Mouse (Mus musculus) C2C12 (cell line): Measurements from ENCODE around the gene Hoga1. TPM values are rescaled to one million over a fixed set of nuclear protein-coding genes. Genes with fewer than 3 reads are reported as not detected.

Source experiments
- H3K27me3 ChIP-seq: one replicate; pipeline ENCODE4 v1.6.1; 2011; ENCODE audit not compliant: control insufficient read depth, insufficient read depth, insufficient read length
- H3K36me3 ChIP-seq: one replicate; pipeline ENCODE4 v1.6.1; 2011; ENCODE audit not compliant: control insufficient read depth, insufficient read depth
- H3K4me3 ChIP-seq: one replicate; pipeline ENCODE4 v1.5.1; 2011; ENCODE audit warnings: mild to moderate bottlenecking, control low read depth; ENCODE audit not compliant: poor library complexity, insufficient read depth, severe bottlenecking
- H3K79me2 ChIP-seq: one replicate; pipeline ENCODE4 v1.6.1; 2011; ENCODE audit not compliant: control insufficient read depth, insufficient read depth
- H3K79me3 ChIP-seq: one replicate; pipeline ENCODE4 v1.6.1; 2011; ENCODE audit warnings: low read depth, control low read depth
- H3ac ChIP-seq: one replicate; pipeline ENCODE3; 2011; ENCODE audit warnings: low read depth; ENCODE audit not compliant: control insufficient read depth, insufficient read length
- CEBPB ChIP-seq: IDR thresholded peaks from one replicate; pipeline ENCODE4 v1.6.1; 2011; ENCODE audit warnings: low read depth, mild to moderate bottlenecking, control low read depth, moderate library complexity
- CTCF ChIP-seq: IDR thresholded peaks from one replicate; pipeline ENCODE4 v1.5.1; 2011; ENCODE audit not compliant: control insufficient read depth, insufficient read depth, insufficient read length
- FOSL1 ChIP-seq: IDR thresholded peaks from one replicate; pipeline ENCODE4 v1.8.0; 2011; ENCODE audit warnings: mild to moderate bottlenecking, low read length; ENCODE audit not compliant: poor library complexity, insufficient read depth, severe bottlenecking
- MAX ChIP-seq: IDR thresholded peaks from one replicate; pipeline ENCODE4 v1.6.1; 2011; ENCODE audit warnings: mild to moderate bottlenecking, control low read depth
- MYOD1 ChIP-seq: IDR thresholded peaks from one replicate; pipeline ENCODE4 v1.6.1; 2011; ENCODE audit warnings: low read depth; ENCODE audit not compliant: control insufficient read depth, insufficient read length
- MYOG ChIP-seq: IDR thresholded peaks from one replicate; pipeline ENCODE4 v1.6.1; 2011; ENCODE audit not compliant: control insufficient read depth, insufficient read length; ENCODE audit errors: extremely low read depth
- USF1 ChIP-seq: IDR thresholded peaks from one replicate; pipeline ENCODE4 v1.6.1; 2011; ENCODE audit warnings: low read depth, mild to moderate bottlenecking, control low read depth, moderate library complexity
- polyA plus RNA-seq: library from polyadenylated mRNA; unstranded; fragments of >200 nt; fragmentation: generic; extraction: Trizol; gene quantifications from one replicate; pipeline ENCODE4 v1.2.1, GENCODE M21; 2012; ENCODE audit warnings: missing spikeins

Hoga1 gene
- polyA plus RNA-seq, 1 experiment = 0.30 TPM

- Histone ChIP-seq H3K27me3 (no peaks in the 10 kb centered on the region), H3K4me3 (no peak within 1 kb of the TSS), H3K79me2 (no peaks in the 10 kb centered on the region), H3K36me3 (no peaks in the 10 kb centered on the region), H3ac (no peak within 1 kb of the TSS), H3K79me3 (no peaks in the 10 kb centered on the region)
- TF ChIP-seq MYOG (no peak), MYOD1 (no peak), CTCF (no peak)
Observed at GRCm38 (mm10) chr19:42051948-42052347, 6.5 kb downstream of the Hoga1 start, which contains the start of gene 4933411K16Rik. Gene 4933411K16Rik, plus strand, starts transcription at chr19:42052248.

- no peaks in the 10 kb centered on the region for H3K79me3 ChIP-seq
- H3K27me3 ChIP-seq = peaks cover 4% of the 10 kb centered on the region
- no peak for TF ChIP-seq MYOD1
- no peak for TF ChIP-seq CEBPB
- TF ChIP-seq CTCF = no peak
- no peaks in the 10 kb centered on the region for H3K79me2 ChIP-seq
- H3K36me3 ChIP-seq = no peaks in the 10 kb centered on the region
- no peak overlapping the region for H3ac ChIP-seq
- H3K4me3 ChIP-seq = no peak overlapping the region
Observed at GRCm38 (mm10) chr19:42054255-42054654, 8.8 kb downstream of the Hoga1 start.

- TF ChIP-seq USF1 (no peak), MYOG (no peak), FOSL1 (no peak), CEBPB (no peak), CTCF (no peak), MAX (no peak), MYOD1 (no peak)
- H3K79me3 ChIP-seq = no peaks in the 10 kb centered on the region
- no peak overlapping the region for H3K4me3 ChIP-seq
Observed at GRCm38 (mm10) chr19:42055881-42056280, 10.5 kb downstream of the Hoga1 start.

GRCm38 (mm10) chr19:42056719-42057409, 11.5 kb downstream of the Hoga1 start:
- Histone ChIP-seq H3K27me3 (peaks cover 10% of the 10 kb centered on the region), H3K36me3 (no peaks in the 10 kb centered on the region), H3K79me2 (no peaks in the 10 kb centered on the region), H3K79me3 (no peaks in the 10 kb centered on the region), H3K4me3 (no peak overlapping the region), H3ac (no peak overlapping the region)
- TF ChIP-seq CEBPB = no peak
- no peak for TF ChIP-seq USF1
- TF ChIP-seq MYOG = no peak
- no peak for TF ChIP-seq MAX
- no peak for TF ChIP-seq FOSL1
- no peak for TF ChIP-seq MYOD1
- no peak for TF ChIP-seq CTCF

More at GRCm38 (mm10) chr19:42055881-42056280, 10.5 kb downstream of the Hoga1 start:
- Histone ChIP-seq H3K79me2 (no peaks in the 10 kb centered on the region), H3K36me3 (no peaks in the 10 kb centered on the region), H3ac (no peak overlapping the region), H3K27me3 (peaks cover 10% of the 10 kb centered on the region)

- TF ChIP-seq USF1 = no peak
- TF ChIP-seq MAX = no peak
- no peak for TF ChIP-seq MYOG
- TF ChIP-seq CTCF = no peak
- no peak for TF ChIP-seq FOSL1
- TF ChIP-seq CEBPB = no peak
- no peak for TF ChIP-seq MYOD1
- no peak overlapping the region for H3ac ChIP-seq
- no peak overlapping the region for H3K4me3 ChIP-seq
- H3K27me3 ChIP-seq = peaks cover 15% of the 10 kb centered on the region
- H3K79me2 ChIP-seq = no peaks in the 10 kb centered on the region
- H3K79me3 ChIP-seq = no peaks in the 10 kb centered on the region
- H3K36me3 ChIP-seq = no peaks in the 10 kb centered on the region
Observed at GRCm38 (mm10) chr19:42058426-42058825, 13.0 kb downstream of the Hoga1 start.

GRCm38 (mm10) chr19:42061443-42061842, 16.0 kb downstream of the Hoga1 start:
- H3K36me3 ChIP-seq = no peaks in the 10 kb centered on the region
- H3K4me3 ChIP-seq = no peak overlapping the region
- H3K79me2 ChIP-seq = no peaks in the 10 kb centered on the region
- H3K27me3 ChIP-seq = peaks cover 15% of the 10 kb centered on the region
- TF ChIP-seq CEBPB (no peak), FOSL1 (no peak), MYOG (no peak), MAX (no peak), MYOD1 (no peak), USF1 (no peak), CTCF (no peak)
- H3K79me3 ChIP-seq = no peaks in the 10 kb centered on the region
- H3ac ChIP-seq = no peak overlapping the region
